Mouse (Mus musculus) intestine, embryonic 15.5 days (tissue): ENCODE results near the gene Cfap126. TPM values are rescaled to one million over a fixed set of nuclear protein-coding genes. Genes with fewer than 3 reads are reported as not detected.

Experiments used
- ATAC-seq: fragments of 200-750 bp; cut with Nextera tagmentation; 2 replicates; pipeline ENCODE4 v1.8.0; 2017; ENCODE audit warnings: moderate TSS enrichment, moderate library complexity
- H3K27ac ChIP-seq: fragments of 300-500 bp; sonication (generic); 2 replicates; pipeline ENCODE4 v1.5.1; 2015; ENCODE audit warnings: mild to moderate bottlenecking, inconsistent platforms
- H3K27me3 ChIP-seq: fragments of 300-500 bp; sonication (generic); replicated peaks from 2 replicates; pipeline ENCODE4 v1.6.1; 2015; ENCODE audit warnings: inconsistent platforms
- H3K36me3 ChIP-seq: fragments of 300-500 bp; sonication (generic); 2 replicates; pipeline ENCODE4 v1.6.1; 2015; ENCODE audit warnings: inconsistent platforms
- H3K4me1 ChIP-seq: fragments of 300-500 bp; sonication (generic); replicated peaks from 2 replicates; pipeline ENCODE4 v1.6.1; 2015; ENCODE audit warnings: inconsistent platforms
- H3K4me2 ChIP-seq: fragments of 300-500 bp; sonication (generic); replicated peaks from 2 replicates; pipeline ENCODE4 v1.6.1; 2015; ENCODE audit warnings: mild to moderate bottlenecking, inconsistent platforms
- H3K4me3 ChIP-seq: fragments of 300-500 bp; sonication (generic); replicated peaks from 2 replicates; pipeline ENCODE4 v1.5.1; 2015; ENCODE audit warnings: inconsistent platforms
- H3K9ac ChIP-seq: fragments of 300-500 bp; sonication (generic); 2 replicates; pipeline ENCODE4 v1.6.1; 2015; ENCODE audit warnings: inconsistent platforms
- H3K9me3 ChIP-seq: fragments of 300-500 bp; sonication (generic); 2 replicates; pipeline ENCODE4 v1.6.1; 2016; ENCODE audit warnings: inconsistent platforms
- WGBS: fragments of 180-500 bp; shearing (Covaris S2); methylation state at CpG from one replicate; pipeline ENCODE4 v1.1.7; 2015; 5-methylcytosine and 5-hydroxymethylcytosine counted together
- polyA plus RNA-seq: library from polyadenylated mRNA; unstranded; fragments of >200 nt; fragmentation: Nextera tagmentation; extraction: Ambion mirVana; gene quantifications from 2 replicates; pipeline ENCODE4 v1.2.1, GENCODE M21; 2015

The Cfap126 gene
- polyA plus RNA-seq, 1 experiment from 2014 or later = 1.8 TPM

DNA sequence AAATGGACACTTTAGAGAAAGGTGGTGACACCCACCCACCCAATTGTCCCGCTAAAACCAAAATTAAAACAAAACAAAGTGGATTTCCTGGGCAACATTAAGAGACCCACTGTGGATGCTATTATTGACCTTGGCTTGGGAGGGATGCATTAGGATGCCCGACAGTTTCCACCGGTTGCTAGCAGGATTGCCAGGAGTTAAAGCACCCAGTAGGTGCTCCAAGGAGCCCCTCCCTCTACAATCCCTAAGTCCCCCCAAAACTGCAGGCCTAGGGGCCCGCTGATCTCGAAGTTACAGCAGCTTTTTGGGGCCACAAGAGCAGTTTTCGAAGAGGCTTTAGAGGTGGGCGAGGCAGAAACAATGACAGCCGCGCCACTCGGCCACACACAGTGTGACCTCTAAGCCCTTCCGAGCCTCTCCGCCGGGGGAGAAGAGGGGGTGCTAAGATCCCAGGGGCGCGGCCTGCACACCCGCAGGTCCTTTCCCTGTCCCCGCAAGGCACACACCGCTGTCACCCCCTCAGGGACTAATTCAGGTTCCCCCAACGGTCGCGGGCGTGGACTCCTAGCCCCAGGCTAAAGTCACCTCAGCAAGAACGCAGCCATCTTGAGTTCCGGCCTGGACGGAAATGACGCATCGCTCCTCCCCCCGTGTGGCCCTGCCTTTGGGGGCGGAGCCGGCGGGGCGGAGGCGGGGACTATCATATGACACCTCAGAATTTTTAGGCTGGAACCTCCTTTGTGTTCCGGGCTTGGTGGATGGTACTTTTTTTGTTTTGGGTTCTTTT is 36.4 kb downstream of the Cfap126 start, which contains the start of the genes Sdhc and Mpz:
TSS of gene Sdhc (minus strand) at position 630 of the 787 bp plus-strand sequence.
TSS of gene Mpz (plus strand) at position 738 of the 787 bp plus-strand sequence.
- H3K4me3 ChIP-seq = peak within 1 kb of the TSS; percentile 71
- peak within 1 kb of the TSS; percentile 70 for H3K4me2 ChIP-seq
- no peaks in the 10 kb centered on the region for H3K36me3 ChIP-seq
- H3K9me3 ChIP-seq = no peaks in the 10 kb centered on the region
- peak within 1 kb of the TSS; percentile 88 for H3K9ac ChIP-seq
- H3K27ac ChIP-seq = peak within 1 kb of the TSS; percentile 69
- H3K4me1 ChIP-seq = peaks cover 5% of the 10 kb centered on the region; the same call in 1 of the 2 replicates
- WGBS = 1% methylated on average over 34 of the region's 34 CpGs
- ATAC-seq = peak; percentile 99
- 0 out of 2 replicates have a peak, but pooled peaks cover 2% of the 10 kb centered on the region for H3K27me3 ChIP-seq

- Histone ChIP-seq H3K9ac (peak overlapping the region; percentile 88), H3K27ac (no peak overlapping the region), H3K4me1 (peaks cover 5% of the 10 kb centered on the region; the same call in 1 of the 2 replicates), H3K36me3 (no peaks in the 10 kb centered on the region), H3K4me2 (peak overlapping the region; percentile 70), H3K9me3 (no peaks in the 10 kb centered on the region), H3K27me3 (0 out of 2 replicates have a peak, but pooled peaks cover 4% of the 10 kb centered on the region), H3K4me3 (peak overlapping the region; percentile 71)
- WGBS = 8% methylated on average over 18 of the region's 18 CpGs
- peak; percentile 48 for ATAC-seq
These were observed 37.2 kb downstream of the Cfap126 start for GRCm38 (mm10) chr1:171150838-171151391.

DNA sequence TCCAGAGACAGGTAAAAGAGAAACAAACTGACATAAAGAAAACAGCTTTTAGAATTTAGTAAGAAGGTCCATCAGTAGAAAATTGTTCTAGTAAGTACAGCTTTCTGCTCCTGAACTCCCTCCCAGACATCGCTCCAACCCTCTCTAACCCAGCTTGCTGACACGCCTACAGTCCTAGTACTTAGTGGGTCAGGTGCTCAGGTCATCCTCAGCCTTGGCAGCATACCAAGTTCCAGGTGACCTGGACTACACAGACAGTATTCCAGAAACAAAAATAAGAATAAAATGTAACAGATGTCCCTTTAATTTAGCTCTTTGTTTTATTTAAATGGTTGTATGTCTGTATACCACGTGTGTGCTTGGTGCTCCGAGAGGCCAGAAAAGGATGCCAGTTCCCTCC is 38.2 kb downstream of the Cfap126 start:
- Histone ChIP-seq H3K4me1 (peaks cover 5% of the 10 kb centered on the region; the same call in 1 of the 2 replicates), H3K36me3 (no peaks in the 10 kb centered on the region), H3K27me3 (0 out of 2 replicates have a peak, but pooled peaks cover 4% of the 10 kb centered on the region), H3K9me3 (no peaks in the 10 kb centered on the region), H3K4me2 (no peak overlapping the region), H3K4me3 (no peak overlapping the region), H3K27ac (no peak overlapping the region), H3K9ac (no peak overlapping the region)
- WGBS = 81% methylated on average over 4 of the region's 4 CpGs
- ATAC-seq = no peak

DNA sequence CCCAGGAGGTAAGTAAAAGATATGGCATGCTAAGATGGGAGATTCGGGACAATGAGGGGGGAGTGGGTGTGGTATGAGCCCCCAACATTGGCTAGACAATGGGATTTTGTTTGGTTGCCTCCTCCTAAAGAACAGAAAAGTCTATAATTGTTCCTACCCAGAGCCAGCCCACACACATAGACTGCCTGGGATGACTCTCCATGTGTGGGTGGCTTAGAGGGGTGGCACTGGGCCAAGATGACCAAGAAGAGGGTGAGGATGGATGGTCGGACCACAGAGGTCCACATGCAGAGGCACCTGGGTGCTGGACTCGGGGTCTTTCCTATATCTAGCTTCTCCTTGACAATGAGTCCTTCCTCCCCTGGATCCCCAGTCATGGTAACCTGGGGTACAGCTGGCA is 42.9 kb downstream of the Cfap126 start:
- no peak for ATAC-seq
- no peak overlapping the region for H3K27ac ChIP-seq
- no peaks in the 10 kb centered on the region for H3K36me3 ChIP-seq
- H3K4me3 ChIP-seq = no peak overlapping the region
- no peaks in the 10 kb centered on the region for H3K9me3 ChIP-seq
- H3K9ac ChIP-seq = no peak overlapping the region
- H3K4me1 ChIP-seq = peaks cover 8% of the 10 kb centered on the region; the same call in 1 of the 2 replicates
- 0 out of 2 replicates have a peak, but pooled peaks cover 4% of the 10 kb centered on the region for H3K27me3 ChIP-seq
- no peak overlapping the region for H3K4me2 ChIP-seq
- WGBS = 68% methylated on average over 3 of the region's 3 CpGs

- no peak overlapping the region for H3K9ac ChIP-seq
- no peaks in the 10 kb centered on the region for H3K9me3 ChIP-seq
- H3K27ac ChIP-seq = no peak overlapping the region
- ATAC-seq = no peak
- H3K4me2 ChIP-seq = no peak overlapping the region
- no peak overlapping the region for H3K4me3 ChIP-seq
- H3K4me1 ChIP-seq = peaks cover 8% of the 10 kb centered on the region; the same call in 1 of the 2 replicates
- 0 out of 2 replicates have a peak, but pooled peaks cover 4% of the 10 kb centered on the region for H3K27me3 ChIP-seq
- no peaks in the 10 kb centered on the region for H3K36me3 ChIP-seq
These were observed 44.2 kb downstream of the Cfap126 start for GRCm38 (mm10) chr1:171157965-171158364.

GRCm38 (mm10) chr1:171159485-171159975 is 45.8 kb downstream of the Cfap126 start:
- Histone ChIP-seq H3K9me3 (no peaks in the 10 kb centered on the region), H3K4me3 (peak overlapping the region; percentile 29), H3K36me3 (no peaks in the 10 kb centered on the region), H3K4me2 (peak overlapping the region; percentile 58), H3K27me3 (0 out of 2 replicates have a peak, but pooled peaks cover 4% of the 10 kb centered on the region), H3K4me1 (peaks cover 8% of the 10 kb centered on the region; the same call in 1 of the 2 replicates), H3K27ac (no peak overlapping the region), H3K9ac (no peak overlapping the region)
- peak; percentile 81 for ATAC-seq
- 6% methylated on average over 15 of the region's 15 CpGs for WGBS

GRCm38 (mm10) chr1:171162526-171162925 is 48.8 kb downstream of the Cfap126 start:
- H3K4me1 ChIP-seq = peaks cover 8% of the 10 kb centered on the region; the same call in 1 of the 2 replicates
- H3K4me3 ChIP-seq = no peak overlapping the region
- 80% methylated on average over 3 of the region's 3 CpGs for WGBS
- no peak overlapping the region for H3K9ac ChIP-seq
- no peaks in the 10 kb centered on the region for H3K9me3 ChIP-seq
- H3K27ac ChIP-seq = no peak overlapping the region
- ATAC-seq = no peak
- no peak overlapping the region for H3K4me2 ChIP-seq
- no peaks in the 10 kb centered on the region for H3K36me3 ChIP-seq
- H3K27me3 ChIP-seq = no peaks in the 10 kb centered on the region

- WGBS = 44% methylated on average over 3 of the region's 3 CpGs
- no peak overlapping the region for H3K27ac ChIP-seq
- H3K4me2 ChIP-seq = no peak overlapping the region
- H3K4me3 ChIP-seq = no peak overlapping the region
- H3K9me3 ChIP-seq = no peaks in the 10 kb centered on the region
- H3K9ac ChIP-seq = no peak overlapping the region
- H3K4me1 ChIP-seq = peaks cover 8% of the 10 kb centered on the region; the same call in 1 of the 2 replicates
- H3K27me3 ChIP-seq = no peaks in the 10 kb centered on the region
- H3K36me3 ChIP-seq = no peaks in the 10 kb centered on the region
- no peak for ATAC-seq
These were observed 50.5 kb downstream of the Cfap126 start for GRCm38 (mm10) chr1:171164258-171164657.

DNA sequence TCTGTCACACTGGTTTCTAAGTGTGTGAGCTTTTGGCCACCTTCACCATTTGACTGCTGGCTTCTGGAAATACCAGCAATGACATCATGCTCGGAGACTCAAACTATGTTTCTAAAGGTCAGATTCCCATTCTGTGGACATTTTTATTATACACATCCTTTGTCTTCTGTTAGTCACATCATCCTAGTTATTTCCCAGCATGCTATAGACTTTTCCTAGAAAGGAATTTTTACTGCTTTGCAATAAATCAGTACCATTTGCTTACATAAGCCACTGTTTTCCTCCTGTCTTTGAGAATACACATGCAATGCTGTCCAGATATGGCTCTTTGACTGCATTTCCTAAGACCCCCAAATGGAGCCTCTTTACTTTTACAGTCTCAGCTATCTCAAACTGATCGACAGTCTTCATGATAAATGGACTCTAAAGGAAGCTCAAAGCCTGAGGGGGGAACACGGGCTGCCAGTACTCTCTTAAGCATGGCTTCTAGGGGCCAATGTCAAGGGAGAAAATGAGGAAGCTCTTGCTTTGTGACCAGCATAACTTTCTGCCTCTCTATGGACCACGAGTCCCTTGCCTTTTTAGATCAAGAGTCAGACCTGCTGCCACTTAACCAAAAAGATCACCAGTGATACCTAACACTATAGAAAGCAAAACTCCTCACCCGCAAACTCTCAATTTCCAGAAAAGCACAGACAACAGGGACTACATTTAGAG is 52.1 kb downstream of the Cfap126 start:
- ATAC-seq = peak; percentile 44; the same call in 1 of the 2 replicates
- H3K9ac ChIP-seq = no peak overlapping the region
- 44% methylated on average over 5 of the region's 5 CpGs for WGBS
- no peak overlapping the region for H3K4me3 ChIP-seq
- no peaks in the 10 kb centered on the region for H3K4me1 ChIP-seq
- no peak overlapping the region for H3K27ac ChIP-seq
- H3K4me2 ChIP-seq = no peak overlapping the region
- no peaks in the 10 kb centered on the region for H3K9me3 ChIP-seq
- H3K27me3 ChIP-seq = no peaks in the 10 kb centered on the region
- H3K36me3 ChIP-seq = no peaks in the 10 kb centered on the region

GRCm38 (mm10) chr1:171168906-171169305 is 55.2 kb downstream of the Cfap126 start:
- no peak overlapping the region for H3K4me2 ChIP-seq
- no peaks in the 10 kb centered on the region for H3K27me3 ChIP-seq
- H3K4me3 ChIP-seq = no peak overlapping the region
- ATAC-seq = no peak
- 88% methylated on average over 12 of the region's 12 CpGs for WGBS
- no peaks in the 10 kb centered on the region for H3K9me3 ChIP-seq
- H3K9ac ChIP-seq = no peak overlapping the region
- no peaks in the 10 kb centered on the region for H3K36me3 ChIP-seq
- H3K27ac ChIP-seq = no peak overlapping the region
- no peaks in the 10 kb centered on the region for H3K4me1 ChIP-seq

GRCm38 (mm10) chr1:171169913-171170312 is 56.2 kb downstream of the Cfap126 start:
- Histone ChIP-seq H3K27ac (0 out of 2 replicates have a peak overlapping the region, but pooled peaks have one; percentile 10), H3K36me3 (no peaks in the 10 kb centered on the region), H3K27me3 (no peaks in the 10 kb centered on the region), H3K9me3 (no peaks in the 10 kb centered on the region), H3K4me2 (no peak overlapping the region), H3K9ac (no peak overlapping the region), H3K4me1 (no peaks in the 10 kb centered on the region), H3K4me3 (no peak overlapping the region)
- 23% methylated on average over 3 of the region's 3 CpGs for WGBS
- peak; percentile 57 for ATAC-seq

- Histone ChIP-seq H3K4me2 (no peak overlapping the region), H3K9me3 (no peaks in the 10 kb centered on the region), H3K9ac (no peak overlapping the region), H3K36me3 (no peaks in the 10 kb centered on the region), H3K4me3 (no peak overlapping the region), H3K4me1 (no peaks in the 10 kb centered on the region), H3K27me3 (no peaks in the 10 kb centered on the region), H3K27ac (no peak overlapping the region)
- 49% methylated on average over 3 of the region's 3 CpGs for WGBS
- peak; percentile 56; the same call in 1 of the 2 replicates for ATAC-seq
These were observed 57.4 kb downstream of the Cfap126 start for GRCm38 (mm10) chr1:171171138-171171537.
